Mouse (Mus musculus) embryonic facial prominence, embryonic 11.5 days (tissue): Measurements from ENCODE around the gene Pak1ip1. TPM values are rescaled to one million over a fixed set of nuclear protein-coding genes. Genes with fewer than 3 reads are reported as not detected.
"Not testable (repeated sequence)": the region's sequence is repeated elsewhere in the genome, so short reads cannot be mapped to it uniquely, and the experiment has no call there.

Experiments used
- ATAC-seq: fragments of 200-750 bp; cut with Nextera tagmentation; replicated peaks from 2 replicates; pipeline ENCODE4 v1.8.0; 2017; ENCODE audit warnings: low read depth; ENCODE audit not compliant: insufficient number of reproducible peaks, low FRiP score, low TSS enrichment
- DNase-seq: peaks from one replicate; pipeline ENCODE4 v3.0.0-alpha.2; 2015; ENCODE audit warnings: low spot score
- H3K27ac ChIP-seq: fragments of 300-500 bp; sonication (generic); replicated peaks from 2 replicates; pipeline ENCODE4 v1.5.1; 2014; ENCODE audit warnings: mild to moderate bottlenecking, low read depth, low read length, control low read depth
- H3K27me3 ChIP-seq: fragments of 300-500 bp; sonication (generic); 2 replicates; pipeline ENCODE4 v1.6.1; 2014; ENCODE audit warnings: mild to moderate bottlenecking, low read length, moderate library complexity, mixed read lengths; ENCODE audit not compliant: control insufficient read depth, insufficient read depth
- H3K36me3 ChIP-seq: fragments of 300-500 bp; sonication (generic); replicated peaks from 2 replicates; pipeline ENCODE4 v1.6.1; 2014; ENCODE audit warnings: low read depth, mild to moderate bottlenecking, low read length, moderate library complexity, mixed read lengths; ENCODE audit not compliant: control insufficient read depth, insufficient read depth
- H3K4me1 ChIP-seq: fragments of 300-500 bp; sonication (generic); 2 replicates; pipeline ENCODE4 v1.6.1; 2014; ENCODE audit warnings: low read length, mixed read lengths; ENCODE audit not compliant: control insufficient read depth, insufficient read depth
- H3K4me2 ChIP-seq: fragments of 300-500 bp; sonication (generic); 2 replicates; pipeline ENCODE4 v1.6.1; 2014; ENCODE audit warnings: low read depth, mild to moderate bottlenecking, control low read depth, low read length, moderate library complexity
- H3K4me3 ChIP-seq: fragments of 300-500 bp; sonication (generic); 2 replicates; pipeline ENCODE4 v1.5.1; 2014; ENCODE audit warnings: low read depth, low read length, control low read depth
- H3K9ac ChIP-seq: fragments of 300-500 bp; sonication (generic); replicated peaks from 2 replicates; pipeline ENCODE4 v1.6.1; 2014; ENCODE audit warnings: mild to moderate bottlenecking, control low read depth, low read length
- H3K9me3 ChIP-seq: fragments of 300-500 bp; sonication (generic); replicated peaks from 2 replicates; pipeline ENCODE4 v1.6.1; 2016; ENCODE audit warnings: mild to moderate bottlenecking, low read length, inconsistent platforms, mixed read lengths; ENCODE audit not compliant: control insufficient read depth
- WGBS: fragments of 180-500 bp; shearing (Covaris S2); extraction: QIAGEN DNeasy Blood & Tissue Kit; methylation state at CpG from one replicate; pipeline ENCODE4 v1.1.7; 2014; 5-methylcytosine and 5-hydroxymethylcytosine counted together
- polyA plus RNA-seq: library from polyadenylated mRNA; unstranded; fragments of >200 nt; fragmentation: Nextera tagmentation; extraction: Ambion mirVana; gene quantifications from 2 replicates; pipeline ENCODE4 v1.2.1, GENCODE M21; 2014

Gene Pak1ip1
- polyA plus RNA-seq, 1 experiment from 2014 or later, result 79.1 TPM

GRCm38 (mm10) chr13:40971831-40972230, 29.0 kb upstream of the Pak1ip1 start:
- 82% methylated on average over 2 of the region's 2 CpGs for WGBS
- Histone ChIP-seq H3K4me1 (no peaks in the 10 kb centered on the region), H3K9ac (no peak overlapping the region), H3K36me3 (no peaks in the 10 kb centered on the region), H3K9me3 (no peaks in the 10 kb centered on the region), H3K27ac (no peak overlapping the region), H3K27me3 (no peaks in the 10 kb centered on the region), H3K4me3 (no peak overlapping the region), H3K4me2 (no peak overlapping the region)
- ATAC-seq (no peak), DNase-seq (no peak)

- Histone ChIP-seq H3K27me3 (no peaks in the 10 kb centered on the region), H3K9ac (no peak overlapping the region), H3K4me1 (no peaks in the 10 kb centered on the region), H3K4me3 (no peak overlapping the region), H3K4me2 (no peak overlapping the region), H3K36me3 (no peaks in the 10 kb centered on the region), H3K9me3 (no peaks in the 10 kb centered on the region), H3K27ac (no peak overlapping the region)
- 87% methylated on average over 5 of the region's 5 CpGs for WGBS
- no peak for DNase-seq
- no peak for ATAC-seq
Observed at GRCm38 (mm10) chr13:40972976-40973375, 27.8 kb upstream of the Pak1ip1 start.

- no peaks in the 10 kb centered on the region for H3K36me3 ChIP-seq
- H3K4me2 ChIP-seq, result no peak overlapping the region
- H3K4me3 ChIP-seq, result no peak overlapping the region
- no peaks in the 10 kb centered on the region for H3K9me3 ChIP-seq
- ATAC-seq (no peak), DNase-seq (peak; percentile 56)
- no peak overlapping the region for H3K9ac ChIP-seq
- 12% methylated on average over 7 of the region's 7 CpGs for WGBS
- no peak overlapping the region for H3K27ac ChIP-seq
- H3K4me1 ChIP-seq, result no peaks in the 10 kb centered on the region
- H3K27me3 ChIP-seq, result no peaks in the 10 kb centered on the region
Observed at GRCm38 (mm10) chr13:40977609-40978008, 23.2 kb upstream of the Pak1ip1 start.

GRCm38 (mm10) chr13:40978652-40979051, 22.2 kb upstream of the Pak1ip1 start:
- 88% methylated on average over 4 of the region's 4 CpGs for WGBS
- no peaks in the 10 kb centered on the region for H3K27me3 ChIP-seq
- H3K27ac ChIP-seq, result no peak overlapping the region

DNA sequence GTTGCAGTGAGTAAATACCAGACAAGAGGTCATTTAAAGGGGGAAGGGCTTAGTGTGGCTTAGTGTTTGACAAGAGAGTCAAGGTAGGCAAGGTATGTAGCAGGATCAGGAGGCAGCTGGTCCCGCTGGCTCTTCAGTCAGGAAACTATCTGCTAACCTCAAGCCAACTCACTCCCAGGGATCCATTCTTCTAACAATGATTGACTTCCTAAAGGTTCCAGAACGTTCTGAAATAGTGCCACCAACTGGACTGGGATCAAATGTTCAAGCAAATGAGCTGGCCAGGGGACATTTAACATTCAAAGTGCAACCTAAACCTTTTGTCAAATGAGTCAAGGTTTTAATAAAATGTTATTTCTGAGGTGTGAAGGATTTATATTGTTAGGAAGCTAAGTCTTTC, 21.5 kb upstream of the Pak1ip1 start:
- Histone ChIP-seq H3K27me3 (no peaks in the 10 kb centered on the region), H3K4me3 (no peak overlapping the region), H3K4me1 (no peaks in the 10 kb centered on the region), H3K36me3 (no peaks in the 10 kb centered on the region), H3K27ac (no peak overlapping the region), H3K4me2 (no peak overlapping the region), H3K9me3 (no peaks in the 10 kb centered on the region), H3K9ac (no peak overlapping the region)
- DNase-seq (no peak), ATAC-seq (no peak)
- 48% methylated on average over 2 of the region's 2 CpGs for WGBS

More at GRCm38 (mm10) chr13:40978652-40979051, 22.2 kb upstream of the Pak1ip1 start:
- Histone ChIP-seq H3K4me3 (no peak overlapping the region), H3K9ac (no peak overlapping the region), H3K4me2 (no peak overlapping the region), H3K4me1 (no peaks in the 10 kb centered on the region), H3K36me3 (no peaks in the 10 kb centered on the region), H3K9me3 (no peaks in the 10 kb centered on the region)
- DNase-seq, result no peak
- no peak for ATAC-seq

GRCm38 (mm10) chr13:40982759-40983158, 18.1 kb upstream of the Pak1ip1 start:
- H3K4me2 ChIP-seq, result no peak overlapping the region
- no peak overlapping the region for H3K9ac ChIP-seq
- ATAC-seq, result no peak
- no peak overlapping the region for H3K27ac ChIP-seq
- H3K9me3 ChIP-seq, result no peaks in the 10 kb centered on the region
- H3K36me3 ChIP-seq, result no peaks in the 10 kb centered on the region
- 72% methylated on average over 1 of the region's 1 CpGs for WGBS
- no peaks in the 10 kb centered on the region for H3K27me3 ChIP-seq
- no peak overlapping the region for H3K4me3 ChIP-seq
- H3K4me1 ChIP-seq, result no peaks in the 10 kb centered on the region
- DNase-seq, result no peak

- ATAC-seq (no peak), DNase-seq (no peak)
- Histone ChIP-seq H3K27ac (no peak overlapping the region), H3K4me3 (no peak overlapping the region), H3K4me1 (no peaks in the 10 kb centered on the region), H3K9ac (no peak overlapping the region), H3K27me3 (no peaks in the 10 kb centered on the region), H3K4me2 (no peak overlapping the region), H3K36me3 (no peaks in the 10 kb centered on the region), H3K9me3 (no peaks in the 10 kb centered on the region)
- 88% methylated on average over 5 of the region's 5 CpGs for WGBS
Observed at GRCm38 (mm10) chr13:40986081-40986480, 14.7 kb upstream of the Pak1ip1 start.

DNA sequence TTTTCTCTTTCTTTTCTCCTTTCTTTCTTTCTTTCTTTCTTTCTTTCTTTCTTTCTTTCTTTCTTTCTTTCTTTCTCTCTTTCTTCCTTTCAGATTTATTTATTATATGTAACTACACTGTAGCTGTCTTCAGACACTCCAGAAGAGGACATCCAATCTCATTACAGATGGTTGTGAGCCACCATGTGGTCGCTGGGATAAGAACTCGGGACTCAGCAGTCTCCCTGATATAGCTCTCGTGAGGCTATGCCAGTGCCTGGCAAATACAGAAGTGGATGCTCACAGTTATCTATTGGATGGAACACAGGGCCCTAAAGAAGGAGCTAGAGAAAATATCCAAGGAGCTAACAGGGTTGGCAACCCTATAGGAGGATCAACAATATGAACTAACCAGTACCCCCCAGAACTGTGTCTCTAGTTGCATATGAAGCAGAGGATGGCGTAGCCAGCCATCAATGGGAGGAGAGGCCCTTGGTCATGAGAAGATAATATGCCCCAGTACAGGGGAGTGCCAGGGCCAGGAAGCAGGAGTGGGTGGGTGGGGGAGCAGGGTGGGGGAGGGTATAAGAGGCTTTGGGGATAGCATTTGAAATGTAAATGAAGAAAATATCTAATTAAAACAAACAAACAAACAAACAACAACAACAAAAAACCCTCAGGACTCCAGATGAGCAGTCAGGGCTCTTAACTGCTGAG, 13.1 kb upstream of the Pak1ip1 start:
- not testable (repeated sequence) for H3K9me3 ChIP-seq, H3K4me2 ChIP-seq, H3K36me3 ChIP-seq, DNase-seq, H3K9ac ChIP-seq, H3K27ac ChIP-seq, H3K4me3 ChIP-seq, H3K27me3 ChIP-seq, H3K4me1 ChIP-seq, ATAC-seq
- WGBS, result 68% methylated on average over 4 of the region's 4 CpGs
